Mouse (Mus musculus) 416B (cell line): Measurements from ENCODE around the gene Gm42517.

Source experiments
- DNase-seq: peaks from one replicate; pipeline ENCODE4 v3.0.0; 2011; ENCODE audit warnings: low read depth

Gm42517 gene

GRCm38 (mm10) chr5:108367871-108368332 is at the start of gene Gm42517:
Gene Gm42517 (minus strand): TSS chr5:108367922.
- peak; percentile 79 for DNase-seq

GRCm38 (mm10) chr5:108414711-108415110 is 47.0 kb upstream of the Gm42517 start:
- DNase-seq = peak; percentile 27

GRCm38 (mm10) chr5:108406977-108407376 is 39.3 kb upstream of the Gm42517 start:
- DNase-seq = no peak

- peak; percentile 100 for DNase-seq
These were observed 37.7 kb upstream of the Gm42517 start for GRCm38 (mm10) chr5:108405460-108405859.

- DNase-seq = no peak
These were observed 35.7 kb upstream of the Gm42517 start for GRCm38 (mm10) chr5:108403453-108403852.

GRCm38 (mm10) chr5:108389744-108390143 is 22.0 kb upstream of the Gm42517 start:
- DNase-seq = no peak

GRCm38 (mm10) chr5:108388201-108388600 is 20.5 kb upstream of the Gm42517 start, which contains the start of gene Pde6b:
Gene Pde6b (plus strand): TSS chr5:108388391.
- DNase-seq = no peak

GRCm38 (mm10) chr5:108386449-108386848 is 18.7 kb upstream of the Gm42517 start:
- DNase-seq = no peak

GRCm38 (mm10) chr5:108385632-108386031 is 17.9 kb upstream of the Gm42517 start:
- DNase-seq = no peak

- no peak for DNase-seq
These were observed 10.6 kb upstream of the Gm42517 start for GRCm38 (mm10) chr5:108378346-108378745.

GRCm38 (mm10) chr5:108376059-108376458 is 8.3 kb upstream of the Gm42517 start:
- peak; percentile 95 for DNase-seq

- DNase-seq = peak; percentile 59
These were observed 6.4 kb upstream of the Gm42517 start for GRCm38 (mm10) chr5:108374079-108374478.

GRCm38 (mm10) chr5:108369964-108370363 is 2.2 kb upstream of the Gm42517 start:
- DNase-seq = no peak

- peak; percentile 73 for DNase-seq
These were observed 1.3 kb upstream of the Gm42517 start for GRCm38 (mm10) chr5:108368851-108369621.

- DNase-seq = peak; percentile 63
These were observed 724 bp upstream of the Gm42517 start for GRCm38 (mm10) chr5:108368446-108368845.

- peak; percentile 71 for DNase-seq
These were observed 509 bp downstream of the Gm42517 start for GRCm38 (mm10) chr5:108366984-108367841.

- DNase-seq = peak; percentile 33
These were observed 1.3 kb downstream of the Gm42517 start for GRCm38 (mm10) chr5:108366328-108366983.

GRCm38 (mm10) chr5:108362330-108362729 is 5.4 kb downstream of the Gm42517 start:
- peak; percentile 70 for DNase-seq

GRCm38 (mm10) chr5:108360211-108360610 is 7.5 kb downstream of the Gm42517 start:
- peak; percentile 91 for DNase-seq

GRCm38 (mm10) chr5:108359491-108359890 is 8.2 kb downstream of the Gm42517 start:
- DNase-seq = no peak

- DNase-seq = peak; percentile 42
These were observed 9.9 kb downstream of the Gm42517 start for GRCm38 (mm10) chr5:108357862-108358261.

- DNase-seq = no peak
These were observed 13.7 kb downstream of the Gm42517 start for GRCm38 (mm10) chr5:108354056-108354455.
